Mouse (Mus musculus): Measurements from ENCODE around the gene Gm47995. TPM values are rescaled to one million over a fixed set of nuclear protein-coding genes. Genes with fewer than 3 reads are reported as not detected.
A peak's percentile ranks its signal among the peaks of the same experiment; 100 is the strongest.
"Not testable (repeated sequence)": the region's sequence is repeated elsewhere in the genome, so short reads cannot be mapped to it uniquely, and the experiment has no call there.

Gm47995 gene
- polyA plus RNA-seq (2015; fragmentation: Nextera tagmentation; extraction: Ambion mirVana), result 0.26 and 0.31 TPM in 2 replicates

GRCm38 (mm10) chr1:151198120-151198519 lies at the start of gene Gm47995:
Gene Gm47995, plus strand, starts transcription at chr1:151198448.
- ATAC-seq; H3K27ac ChIP-seq (ENCODE audit: low read depth); H3K27me3 ChIP-seq (ENCODE audit: insufficient read depth, low read length); H3K9ac ChIP-seq (replicated peaks); H3K4me3 ChIP-seq (ENCODE audit: low read depth, low read length); H3K36me3 ChIP-seq (replicated peaks; ENCODE audit: insufficient read depth, low read length); H3K9me3 ChIP-seq (ENCODE audit: low read length); H3K4me2 ChIP-seq (ENCODE audit: low read depth, low read length); H3K4me1 ChIP-seq (ENCODE audit: insufficient read depth): not testable (repeated sequence)
- 69% methylated on average over 2 of the region's 4 CpGs for WGBS (ENCODE audit: insufficient replicate concordance)
- peak; percentile 48 for DNase-seq

GRCm38 (mm10) chr1:151150211-151150610 lies 48.0 kb upstream of the Gm47995 start:
- Histone ChIP-seq H3K27me3 (ENCODE audit: insufficient read depth, low read length) (no peaks in the 10 kb centered on the region), H3K4me2 (ENCODE audit: low read depth, low read length) (no peak overlapping the region), H3K4me3 (ENCODE audit: low read depth, low read length) (no peak overlapping the region), H3K36me3 (replicated peaks; ENCODE audit: insufficient read depth, low read length) (no peaks in the 10 kb centered on the region), H3K27ac (ENCODE audit: low read depth) (no peak overlapping the region), H3K9ac (replicated peaks) (no peak overlapping the region), H3K4me1 (ENCODE audit: insufficient read depth) (no peaks in the 10 kb centered on the region; the same call in 1 of the 2 replicates), H3K9me3 (ENCODE audit: low read length) (no peaks in the 10 kb centered on the region)
- 85% methylated on average over 7 of the region's 7 CpGs for WGBS (ENCODE audit: insufficient replicate concordance)
- TF ChIP-seq CTCF (IDR thresholded peaks at IDR 0.05; ENCODE audit: low read depth) (no peak), EP300 (IDR thresholded peaks at IDR 0.05; ENCODE audit: low read depth) (no peak)
- ATAC-seq (no peak), DNase-seq (no peak)

GRCm38 (mm10) chr1:151151089-151151488 lies 47.2 kb upstream of the Gm47995 start:
- H3K9me3 ChIP-seq (ENCODE audit: low read length), result no peaks in the 10 kb centered on the region
- no peaks in the 10 kb centered on the region for H3K27me3 ChIP-seq (ENCODE audit: insufficient read depth, low read length)
- H3K4me3 ChIP-seq (ENCODE audit: low read depth, low read length), result no peak overlapping the region
- no peak for TF ChIP-seq EP300 (IDR thresholded peaks at IDR 0.05; ENCODE audit: low read depth)
- no peak for TF ChIP-seq CTCF (IDR thresholded peaks at IDR 0.05; ENCODE audit: low read depth)
- DNase-seq (no peak), ATAC-seq (no peak)
- H3K4me2 ChIP-seq (ENCODE audit: low read depth, low read length), result no peak overlapping the region
- H3K27ac ChIP-seq (ENCODE audit: low read depth), result no peak overlapping the region
- H3K9ac ChIP-seq (replicated peaks), result no peak overlapping the region
- 72% methylated on average over 2 of the region's 2 CpGs for WGBS (ENCODE audit: insufficient replicate concordance)
- no peaks in the 10 kb centered on the region for H3K36me3 ChIP-seq (replicated peaks; ENCODE audit: insufficient read depth, low read length)
- H3K4me1 ChIP-seq (ENCODE audit: insufficient read depth), result no peaks in the 10 kb centered on the region; the same call in 1 of the 2 replicates

- no peak overlapping the region for H3K4me3 ChIP-seq (ENCODE audit: low read depth, low read length)
- 60% methylated on average over 6 of the region's 6 CpGs for whole genome bisulfite sequencing (ENCODE audit: insufficient replicate concordance)
- no peaks in the 10 kb centered on the region for H3K9me3 ChIP-seq (ENCODE audit: low read length)
- ATAC-seq (peak; percentile 79), DNase-seq (no peak)
- no peak overlapping the region for H3K4me2 ChIP-seq (ENCODE audit: low read depth, low read length)
- no peak overlapping the region for H3K9ac ChIP-seq (replicated peaks)
- H3K27ac ChIP-seq (ENCODE audit: low read depth), result peak overlapping the region; percentile 46
- H3K36me3 ChIP-seq (replicated peaks; ENCODE audit: insufficient read depth, low read length), result no peaks in the 10 kb centered on the region
- no peaks in the 10 kb centered on the region for H3K27me3 ChIP-seq (ENCODE audit: insufficient read depth, low read length)
- H3K4me1 ChIP-seq (ENCODE audit: insufficient read depth), result peaks cover 3% of the 10 kb centered on the region
- TF ChIP-seq EP300 (IDR thresholded peaks at IDR 0.05; ENCODE audit: low read depth), result no peak; the same call in 1 of the 2 replicates
- TF ChIP-seq CTCF (IDR thresholded peaks at IDR 0.05; ENCODE audit: low read depth), result no peak
Measured at GRCm38 (mm10) chr1:151153056-151153652, 45.1 kb upstream of the Gm47995 start.

- H3K4me3 ChIP-seq (ENCODE audit: low read depth, low read length), result not testable (repeated sequence)
- 86% methylated on average over 9 of the region's 9 CpGs for WGBS (ENCODE audit: insufficient replicate concordance)
Measured at GRCm38 (mm10) chr1:151154131-151154530, 44.1 kb upstream of the Gm47995 start.

GRCm38 (mm10) chr1:151156129-151156528 lies 42.1 kb upstream of the Gm47995 start:
- Histone ChIP-seq H3K27me3 (ENCODE audit: insufficient read depth, low read length) (no peaks in the 10 kb centered on the region), H3K36me3 (replicated peaks; ENCODE audit: insufficient read depth, low read length) (no peaks in the 10 kb centered on the region), H3K9ac (replicated peaks) (no peak overlapping the region), H3K27ac (ENCODE audit: low read depth) (no peak overlapping the region), H3K4me2 (ENCODE audit: low read depth, low read length) (no peak overlapping the region), H3K4me3 (ENCODE audit: low read depth, low read length) (no peak overlapping the region), H3K9me3 (ENCODE audit: low read length) (no peaks in the 10 kb centered on the region), H3K4me1 (ENCODE audit: insufficient read depth) (peaks cover 5% of the 10 kb centered on the region)
- ATAC-seq (no peak), DNase-seq (no peak)
- WGBS (ENCODE audit: insufficient replicate concordance), result 66% methylated on average over 3 of the region's 3 CpGs
- TF ChIP-seq EP300 (IDR thresholded peaks at IDR 0.05; ENCODE audit: low read depth) (no peak), CTCF (IDR thresholded peaks at IDR 0.05; ENCODE audit: low read depth) (no peak)

More at GRCm38 (mm10) chr1:151154131-151154530, 44.1 kb upstream of the Gm47995 start:
- H3K9ac ChIP-seq (replicated peaks); H3K9me3 ChIP-seq (ENCODE audit: low read length); H3K27me3 ChIP-seq (ENCODE audit: insufficient read depth, low read length); H3K27ac ChIP-seq (ENCODE audit: low read depth); ATAC-seq; H3K36me3 ChIP-seq (replicated peaks; ENCODE audit: insufficient read depth, low read length); H3K4me1 ChIP-seq (ENCODE audit: insufficient read depth); DNase-seq; H3K4me2 ChIP-seq (ENCODE audit: low read depth, low read length): not testable (repeated sequence)

All from liver, postnatal 0 days (tissue).